Mouse (Mus musculus): ENCODE measurements around the gene Immp2l. TPM values are rescaled to one million over a fixed set of nuclear protein-coding genes. Genes with fewer than 3 reads are reported as not detected.

Gene Immp2l
- total RNA-seq, 2 experiments from 2014 or later = 5.1 to 5.6 TPM

- no peak for DNase-seq (ENCODE audit: low spot score in 2 of 2)
- intact Hi-C loops (cut with DNase I) = no loop called here
Measured at GRCm38 (mm10) chr12:41356040-41356439, 332.1 kb downstream of the Immp2l start.

- intact Hi-C loops (cut with DNase I) = no loop called here
- no peak for DNase-seq (ENCODE audit: low spot score in 2 of 2)
Measured at GRCm38 (mm10) chr12:41386685-41387084, 362.8 kb downstream of the Immp2l start.

GRCm38 (mm10) chr12:41394231-41394630, 370.3 kb downstream of the Immp2l start:
- intact Hi-C loops (cut with DNase I) = no loop called here
- DNase-seq (ENCODE audit: low spot score in 2 of 2) = peak; percentile 4 to 23

DNA sequence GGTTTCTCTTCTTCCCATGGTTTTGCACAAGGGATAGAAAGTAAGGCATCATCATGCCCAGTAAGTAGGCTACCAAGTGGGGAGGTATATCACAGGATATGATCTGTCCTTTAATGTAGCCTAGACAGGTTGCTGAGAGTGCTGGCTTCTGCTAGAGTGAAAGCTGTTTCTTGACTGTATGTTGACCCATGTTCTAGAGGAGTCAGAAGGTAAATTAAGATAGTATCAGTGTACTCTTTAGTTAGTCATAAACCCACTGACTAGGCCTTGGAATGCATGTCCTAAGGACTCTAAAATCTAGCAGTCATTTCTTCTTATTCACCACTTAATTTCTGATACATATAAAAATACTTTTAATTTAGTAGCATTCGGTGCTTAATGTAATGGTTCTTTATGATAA, 377.2 kb downstream of the Immp2l start:
- no peak for DNase-seq (ENCODE audit: low spot score in 2 of 2)
- intact Hi-C loops (cut with DNase I) = no loop called here

DNA sequence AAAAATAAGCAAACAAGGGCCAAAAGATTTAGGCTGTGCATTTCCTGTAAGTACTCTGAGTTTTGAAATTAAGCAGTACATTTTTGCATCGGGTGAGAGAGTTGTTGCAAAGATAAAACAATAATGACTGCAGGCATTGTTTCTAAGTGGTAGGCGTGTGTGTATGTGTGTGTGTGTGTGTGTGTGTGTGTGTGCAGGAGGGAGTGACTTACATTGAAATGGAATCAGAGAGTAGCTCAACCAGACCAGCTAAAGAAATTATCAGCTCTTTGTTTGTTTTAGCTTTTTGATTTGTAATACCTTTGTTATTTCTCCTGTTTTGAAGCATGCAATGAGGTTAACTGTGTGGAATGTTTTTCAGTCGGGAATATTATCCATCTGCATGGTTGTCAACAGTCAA, 378.0 kb downstream of the Immp2l start:
- no peak for DNase-seq (ENCODE audit: low spot score in 2 of 2)
- intact Hi-C loops (cut with DNase I) = no loop called here

- intact Hi-C loops (cut with DNase I) = no loop called here
- no peak for DNase-seq (ENCODE audit: low spot score in 2 of 2)
Measured at GRCm38 (mm10) chr12:41409431-41409830, 385.5 kb downstream of the Immp2l start.

GRCm38 (mm10) chr12:41416635-41417034, 392.7 kb downstream of the Immp2l start:
- intact Hi-C loops (cut with DNase I) = no loop called here
- no peak for DNase-seq (ENCODE audit: low spot score in 2 of 2)

- intact Hi-C loops (cut with DNase I) = no loop called here
- DNase-seq (ENCODE audit: low spot score in 2 of 2) = no peak
Measured at GRCm38 (mm10) chr12:41417099-41417498, 393.2 kb downstream of the Immp2l start.

- intact Hi-C loops (cut with DNase I) = no loop called here
- no peak for DNase-seq (ENCODE audit: low spot score in 2 of 2)
Measured at GRCm38 (mm10) chr12:41417961-41418360, 394.1 kb downstream of the Immp2l start.

- no peak for DNase-seq (ENCODE audit: low spot score in 2 of 2)
- intact Hi-C loops (cut with DNase I) = no loop called here
Measured at GRCm38 (mm10) chr12:41425101-41425679, 401.3 kb downstream of the Immp2l start.

- intact Hi-C loops (cut with DNase I) = no loop called here
- no peak for DNase-seq (ENCODE audit: low spot score in 2 of 2)
Measured at GRCm38 (mm10) chr12:41427464-41427863, 403.6 kb downstream of the Immp2l start.

GRCm38 (mm10) chr12:41428806-41429205, 404.9 kb downstream of the Immp2l start:
- intact Hi-C loops (cut with DNase I) = no loop called here
- no peak for DNase-seq (ENCODE audit: low spot score in 2 of 2)

- no peak for DNase-seq (ENCODE audit: low spot score in 2 of 2)
- intact Hi-C loops (cut with DNase I) = no loop called here
Measured at GRCm38 (mm10) chr12:41436206-41436985, 412.5 kb downstream of the Immp2l start.

DNA sequence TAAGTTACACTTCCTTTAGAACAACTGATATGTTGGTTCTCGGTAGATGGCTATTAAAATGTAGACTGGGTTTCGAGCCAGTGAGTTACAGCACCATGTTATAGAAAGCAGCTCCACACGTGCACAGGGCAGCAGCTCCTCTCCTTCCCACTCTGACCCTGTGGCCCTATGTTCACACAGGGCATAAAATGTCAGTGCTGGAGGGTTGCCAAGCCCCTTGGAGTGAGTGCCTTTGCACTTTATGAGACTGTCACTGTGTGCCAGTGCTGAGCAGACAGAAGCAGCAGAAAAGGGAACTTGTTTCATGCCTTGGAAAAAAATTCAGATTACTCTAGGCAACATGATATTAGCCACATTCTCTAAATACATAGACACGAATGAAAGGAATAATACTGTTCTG, 414.6 kb downstream of the Immp2l start:
- no peak for DNase-seq (ENCODE audit: low spot score in 2 of 2)

GRCm38 (mm10) chr12:41468374-41468991, 444.6 kb downstream of the Immp2l start:
- intact Hi-C loops (cut with DNase I) = no loop called here
- DNase-seq (ENCODE audit: low spot score in 2 of 2) = no peak

More for the DNA sequence above, 414.6 kb downstream of the Immp2l start:
- intact Hi-C loops (cut with DNase I) = no loop called here

DNA sequence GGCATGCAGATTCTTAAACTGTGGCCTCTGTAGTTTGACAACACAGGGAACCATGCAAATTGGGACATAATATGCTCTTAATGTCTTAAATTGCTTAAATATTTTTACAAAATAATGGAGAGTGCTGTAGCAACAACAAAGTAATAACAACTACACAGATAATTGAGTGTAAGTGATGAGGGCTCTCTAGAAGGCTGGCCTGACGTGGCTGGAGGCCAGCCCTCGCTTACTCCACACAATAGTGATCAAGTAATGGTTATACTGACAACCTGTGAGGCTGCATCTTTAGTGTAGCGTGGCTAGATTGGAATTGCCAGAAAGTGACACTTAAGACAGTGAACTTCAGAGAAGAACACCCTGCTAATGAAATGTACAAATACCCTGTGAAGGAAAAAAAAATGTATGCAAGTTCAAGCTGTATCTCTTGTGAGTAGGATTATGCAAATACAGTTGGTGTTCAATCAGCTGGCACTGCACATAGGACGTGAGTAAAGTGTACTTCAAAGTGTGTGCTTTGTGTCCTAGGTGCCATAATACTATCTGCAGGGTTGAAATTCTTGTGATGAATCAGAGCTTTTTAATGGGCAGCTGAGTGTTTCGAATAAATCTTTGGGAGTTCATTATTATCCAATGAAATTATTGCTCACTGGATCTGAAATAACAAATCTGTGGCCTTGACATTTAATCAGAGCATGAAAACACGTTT, 445.4 kb downstream of the Immp2l start:
- DNase-seq (ENCODE audit: low spot score in 2 of 2) = no peak
- intact Hi-C loops (cut with DNase I) = no loop called here

DNA sequence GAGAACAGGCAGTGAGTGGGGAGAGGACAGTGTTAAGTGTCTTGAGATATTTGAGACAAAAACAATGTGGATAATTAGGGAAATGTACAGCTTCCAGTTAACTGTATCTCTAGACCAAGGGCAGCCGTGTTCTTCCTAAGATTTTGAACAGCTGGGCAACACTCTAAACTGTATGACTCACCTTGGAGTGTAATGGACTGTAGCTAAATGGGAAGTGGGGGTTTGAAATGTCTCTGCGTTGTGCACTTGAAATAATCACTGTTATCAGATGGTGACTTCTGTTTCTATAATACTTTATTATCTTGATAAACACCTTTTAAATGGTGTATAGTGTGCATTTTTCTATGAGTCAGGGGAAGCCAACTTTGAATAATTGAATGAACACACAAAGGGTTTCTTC, 457.6 kb downstream of the Immp2l start:
- intact Hi-C loops (cut with DNase I) = no loop called here
- DNase-seq (ENCODE audit: low spot score in 2 of 2) = no peak

DNA sequence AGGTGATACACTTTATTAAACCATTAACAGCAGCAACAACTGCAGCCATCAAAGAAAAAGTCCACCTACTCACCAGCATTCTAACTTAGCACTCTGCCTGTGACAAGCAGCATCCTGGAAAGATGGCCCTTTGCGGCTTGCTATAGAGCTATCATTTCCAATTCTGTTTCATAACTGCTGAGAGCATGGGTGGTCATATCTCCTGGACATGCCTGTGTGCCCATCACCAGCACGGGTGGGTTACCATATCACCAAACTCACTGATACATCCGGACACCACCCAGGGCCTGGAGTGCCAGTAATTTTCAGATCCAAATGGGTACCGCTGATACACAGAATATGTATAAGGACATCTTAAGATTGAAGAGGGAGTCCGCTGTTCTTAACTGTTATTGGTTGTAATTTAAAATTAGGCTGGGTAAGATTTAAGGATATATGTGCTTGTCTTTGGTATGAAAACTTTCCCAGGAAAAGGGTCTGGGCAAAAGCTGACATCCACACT, 459.3 kb downstream of the Immp2l start:
- DNase-seq (ENCODE audit: low spot score in 2 of 2) = peak in 1 of 2 experiments; percentile 9
- intact Hi-C loops (cut with DNase I) = no loop called here

GRCm38 (mm10) chr12:41483593-41484451, 459.9 kb downstream of the Immp2l start:
- peak; percentile 40 to 46 for DNase-seq (ENCODE audit: low spot score in 2 of 2)
- intact Hi-C loops (cut with DNase I) = loop anchor here (2.0 kb wide), 1 partner anchor 641 kb away; no protein-coding TSS in a partner anchor

Measured in left cerebral cortex, postnatal 14 days (tissue).